Mouse (Mus musculus) embryo, embryonic 10.5 days (tissue): ENCODE measurements around the gene Immt.

ENCODE experiments used
- DNase-seq: peaks from one replicate; pipeline ENCODE4 v3.0.0-alpha.2; 2015; ENCODE audit warnings: low spot score

The Immt gene

GRCm38 (mm10) chr6:71830690-71831580 lies at the start of gene Immt:
TSS of gene Immt (plus strand) at chr6:71831331.
- peak; percentile 97 for DNase-seq

DNA sequence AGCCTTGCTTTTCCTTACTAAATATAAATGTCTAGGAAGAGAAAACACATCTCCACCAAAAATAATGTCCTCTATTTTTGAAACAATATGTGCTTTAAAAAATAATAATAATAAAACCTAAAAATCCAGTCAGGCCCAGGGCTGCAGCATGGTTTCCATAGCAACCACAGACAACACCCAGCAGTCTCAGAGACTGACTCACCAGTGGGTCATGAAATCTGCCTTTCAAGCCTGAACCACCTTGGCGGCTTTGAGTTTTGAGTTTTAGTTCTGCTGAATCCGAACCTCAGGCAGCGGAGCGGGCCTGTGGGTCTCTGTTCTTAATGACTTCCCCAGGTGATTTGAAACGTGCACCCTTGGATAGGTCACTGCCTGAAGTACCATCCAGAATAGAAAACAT lies 48.0 kb upstream of the Immt start:
- DNase-seq, result no peak

GRCm38 (mm10) chr6:71788348-71788747 lies 42.8 kb upstream of the Immt start:
- no peak for DNase-seq

- DNase-seq, result no peak
Observed at GRCm38 (mm10) chr6:71791771-71792170, 39.4 kb upstream of the Immt start.

GRCm38 (mm10) chr6:71799391-71799790 lies 31.7 kb upstream of the Immt start:
- DNase-seq, result no peak

DNA sequence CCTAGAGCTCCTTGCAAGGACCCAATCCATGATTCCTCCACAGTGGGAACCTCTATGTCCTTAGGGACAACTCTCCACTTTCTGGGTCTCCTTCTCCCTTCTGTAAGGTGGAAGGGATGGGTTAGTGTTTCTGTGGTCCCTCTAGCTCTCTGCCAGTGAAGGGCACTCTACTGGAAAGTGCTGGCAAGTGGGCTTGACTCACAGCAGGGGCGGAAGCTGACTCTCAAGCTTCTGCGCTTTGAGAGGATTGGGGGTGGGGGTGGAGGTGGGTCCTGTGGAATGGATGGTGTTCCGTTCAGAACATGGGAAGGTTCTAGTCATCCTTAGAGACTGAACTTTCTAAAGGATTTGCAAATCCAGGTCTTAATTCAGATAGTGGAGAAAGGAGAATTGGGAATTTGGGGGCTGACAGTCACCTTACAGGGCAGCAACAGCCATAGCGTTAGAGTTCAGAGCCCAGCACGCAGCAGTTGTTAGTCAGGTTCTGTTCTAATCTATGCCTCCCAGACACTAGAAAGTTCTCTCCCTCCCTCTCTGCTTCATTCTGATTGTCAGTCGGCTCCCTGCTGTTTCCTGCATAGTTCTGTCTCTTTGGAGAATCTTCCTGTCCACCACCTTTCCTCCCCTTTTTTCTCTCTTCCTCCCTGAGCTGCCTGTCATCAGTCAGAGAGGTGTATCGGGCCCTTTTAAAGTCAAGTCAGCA lies 30.0 kb upstream of the Immt start:
- DNase-seq, result no peak

DNA sequence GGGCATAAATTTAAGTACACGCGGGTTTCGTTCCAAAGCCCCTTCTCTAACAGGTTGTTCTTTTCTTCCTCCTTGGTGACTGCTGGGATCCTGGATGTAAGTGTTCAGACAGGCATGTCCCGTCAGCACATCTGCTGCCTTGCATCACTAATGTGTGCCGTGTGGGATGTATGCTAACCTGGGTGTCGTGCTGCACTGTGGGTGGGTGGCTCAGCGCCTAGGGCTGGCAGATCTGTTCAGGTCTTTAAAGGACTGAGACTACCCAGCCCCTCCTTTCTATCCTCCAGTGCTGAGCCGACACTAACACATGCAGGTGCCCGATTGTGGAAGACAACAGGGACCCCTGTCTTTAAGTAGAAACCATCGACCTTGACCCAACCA lies 29.4 kb upstream of the Immt start:
- no peak for DNase-seq

DNA sequence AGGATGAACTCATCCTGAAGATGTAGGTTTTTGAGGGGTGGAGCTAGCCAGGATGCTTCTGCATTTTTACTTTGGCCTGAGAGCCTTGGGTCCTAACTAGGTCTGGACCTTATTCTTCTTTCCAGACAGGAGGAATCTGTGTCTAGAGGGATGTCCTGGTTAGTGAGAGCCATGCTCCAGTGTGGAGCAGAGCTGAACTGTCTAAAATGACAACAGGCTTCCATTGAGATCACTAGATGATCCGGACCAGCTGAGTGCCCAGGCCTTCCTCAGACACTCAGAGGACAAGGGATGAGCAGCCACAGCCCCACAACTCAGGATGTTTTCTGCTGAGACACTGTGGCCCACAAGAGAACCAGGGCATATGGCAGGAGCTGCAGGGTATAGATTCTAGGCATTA lies 27.5 kb upstream of the Immt start:
- no peak for DNase-seq

GRCm38 (mm10) chr6:71804061-71804829 lies 26.9 kb upstream of the Immt start:
- peak; percentile 89 for DNase-seq

DNA sequence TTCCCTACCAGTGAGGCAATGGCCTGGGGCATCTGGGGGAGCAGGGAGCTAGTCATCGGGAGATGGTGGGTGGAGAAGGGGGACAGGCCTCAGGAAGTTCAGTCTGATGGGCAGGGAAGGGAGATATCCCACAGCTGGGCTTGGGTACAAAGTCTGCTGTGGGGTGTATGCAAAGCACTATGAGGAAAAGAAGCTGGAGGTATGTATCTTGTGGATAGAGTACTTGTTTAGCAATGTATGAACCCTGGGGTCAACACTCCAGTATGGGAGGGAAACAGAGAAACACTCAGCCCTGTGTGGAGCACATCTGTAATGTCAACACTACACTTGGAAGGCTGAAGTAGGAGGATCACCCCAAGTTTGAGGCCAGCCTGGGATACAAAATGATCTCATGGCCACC lies 24.4 kb upstream of the Immt start:
- DNase-seq, result no peak

DNA sequence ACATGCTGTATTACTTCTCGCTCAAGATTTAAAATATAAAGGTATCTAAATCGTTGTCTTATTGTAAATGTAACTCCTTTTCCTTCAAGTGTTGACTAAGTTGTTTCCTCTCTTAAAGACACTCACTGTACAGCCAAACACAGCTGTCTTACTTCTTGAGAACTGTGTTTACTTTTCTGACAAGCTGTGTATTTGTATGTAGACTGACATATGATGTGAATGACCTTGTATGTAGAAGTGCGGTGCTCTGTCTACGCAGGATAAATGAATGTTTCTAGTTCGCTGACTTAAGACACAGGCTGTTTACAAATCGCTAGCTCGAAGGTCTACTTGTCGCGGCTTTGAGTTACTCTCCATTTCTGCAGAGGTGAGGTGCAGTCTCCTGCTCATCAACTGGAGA lies 21.2 kb upstream of the Immt start:
- DNase-seq, result no peak

DNA sequence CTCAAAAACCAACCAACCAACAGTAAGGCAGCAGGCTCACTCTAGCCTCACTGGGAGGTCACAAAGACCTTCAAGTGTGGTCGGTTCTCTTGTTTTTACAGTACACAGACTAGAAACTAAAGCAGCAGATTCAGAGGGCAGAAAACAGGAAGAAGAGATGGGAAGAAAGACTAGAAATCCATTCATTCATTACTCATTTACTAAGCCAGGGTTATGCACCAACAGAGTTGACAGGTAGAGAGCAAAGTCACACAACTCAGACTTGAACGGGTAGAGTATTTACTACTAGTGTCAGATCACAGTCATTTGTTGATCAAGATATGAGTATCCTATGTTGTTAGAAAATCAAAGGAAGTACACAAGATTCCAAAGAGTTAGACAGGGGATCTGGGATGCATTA lies 18.3 kb upstream of the Immt start:
- no peak for DNase-seq

DNA sequence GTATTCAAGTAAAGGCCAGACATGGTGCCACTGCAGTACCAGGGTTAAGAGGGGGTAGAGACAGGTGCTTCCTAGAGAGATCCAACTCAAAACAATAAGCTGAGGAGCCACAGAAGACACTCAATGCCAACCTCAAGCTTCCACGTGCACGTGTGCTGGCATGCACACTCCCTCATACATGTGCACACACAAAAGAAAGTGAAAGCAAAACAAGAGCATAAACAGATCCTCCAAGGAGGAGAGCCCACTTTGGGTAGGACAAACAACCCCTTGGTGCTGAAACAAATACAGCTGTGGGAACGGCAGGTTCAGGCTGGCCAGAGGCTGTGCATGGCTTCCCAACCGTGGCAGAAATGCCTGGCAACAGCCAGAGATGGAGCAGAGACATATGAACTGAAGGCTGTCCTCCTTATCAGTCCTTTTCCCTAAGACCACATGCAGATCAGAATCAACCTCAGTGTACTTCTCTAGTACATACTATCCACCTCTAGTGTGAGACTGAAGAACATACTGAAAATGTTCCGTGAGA lies 11.3 kb upstream of the Immt start:
- DNase-seq, result no peak

DNA sequence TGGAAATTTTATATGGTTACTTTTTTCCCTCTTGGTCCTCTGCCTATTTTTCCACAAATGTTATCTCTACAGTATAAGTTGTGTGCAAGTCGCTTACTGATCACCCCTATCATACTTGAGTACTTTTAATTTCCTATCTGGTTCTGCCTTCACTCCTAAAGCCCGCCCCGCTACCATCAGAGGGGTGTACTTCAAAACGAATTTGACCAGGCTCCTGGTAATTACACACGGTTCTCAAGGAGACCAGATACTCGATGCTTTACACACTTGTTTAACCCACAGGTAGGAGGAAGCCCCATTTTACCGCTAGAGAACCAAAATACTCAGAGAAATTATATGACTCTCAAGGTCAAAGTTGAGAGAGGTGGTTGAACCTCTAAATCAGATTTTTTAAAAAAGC lies 8.0 kb upstream of the Immt start:
- no peak for DNase-seq

DNA sequence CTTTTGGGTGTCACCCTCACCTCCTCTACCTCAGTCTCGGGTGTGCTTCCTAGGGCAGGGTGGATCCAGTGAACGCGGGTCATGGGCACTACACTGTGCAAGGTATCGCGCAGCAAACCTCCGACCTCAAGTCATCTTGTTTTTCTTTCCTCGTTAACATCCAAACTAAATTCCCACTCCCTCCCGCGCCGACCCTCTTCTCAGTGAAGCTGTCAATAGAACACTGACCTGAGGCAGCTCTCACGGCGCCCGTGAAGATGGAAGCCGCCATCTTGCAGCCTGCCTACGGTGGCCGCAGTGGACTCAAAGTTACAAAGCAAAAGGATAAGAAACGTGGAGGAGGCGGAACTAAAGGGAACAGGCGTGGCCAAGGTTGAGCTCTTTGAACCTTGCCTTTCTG lies 7.6 kb upstream of the Immt start:
- DNase-seq, result peak; percentile 95

- DNase-seq, result no peak
Observed at GRCm38 (mm10) chr6:71823961-71824360, 7.2 kb upstream of the Immt start.

DNA sequence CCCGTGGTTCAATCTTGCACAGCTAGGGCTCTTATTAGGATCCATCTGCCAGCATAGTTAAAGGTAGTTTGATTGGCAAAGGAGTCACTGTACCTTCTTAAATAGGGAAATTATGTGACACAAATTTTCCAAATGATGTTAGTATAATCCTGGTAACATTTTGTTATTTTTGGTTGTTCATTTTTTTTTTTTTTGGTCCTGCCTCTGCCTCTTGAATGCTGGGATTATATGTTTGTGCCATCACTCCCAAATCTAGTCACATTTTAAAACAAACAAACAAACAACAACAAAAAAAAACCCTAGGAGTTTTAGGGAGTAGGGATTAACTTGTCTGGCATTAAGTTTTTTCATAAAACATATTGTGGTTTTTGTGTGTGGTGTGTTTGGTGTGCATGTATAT lies 4.3 kb upstream of the Immt start, which contains the start of gene Mrpl35:
TSS of gene Mrpl35 (minus strand) at position 101 of the 400 bp plus-strand sequence.
- no peak for DNase-seq

DNA sequence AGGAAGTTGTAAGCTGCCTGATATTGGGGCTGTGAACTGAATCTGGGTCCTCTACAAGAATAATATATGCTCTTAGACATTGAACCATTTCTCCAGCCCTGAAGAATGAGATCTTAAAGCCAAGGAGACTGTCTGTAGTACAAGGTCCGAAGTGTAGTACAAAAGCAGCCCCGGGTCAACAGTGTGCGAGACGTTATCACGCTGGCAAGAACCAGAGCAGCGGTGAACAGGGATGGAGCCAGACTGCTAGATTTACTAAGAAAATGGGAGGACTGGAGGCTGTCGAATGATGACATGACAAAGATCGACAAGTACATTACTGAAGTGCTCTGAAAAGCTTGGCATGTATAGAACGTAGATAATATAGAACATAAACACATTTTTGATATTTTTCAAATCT lies 1.4 kb upstream of the Immt start:
- no peak for DNase-seq

DNA sequence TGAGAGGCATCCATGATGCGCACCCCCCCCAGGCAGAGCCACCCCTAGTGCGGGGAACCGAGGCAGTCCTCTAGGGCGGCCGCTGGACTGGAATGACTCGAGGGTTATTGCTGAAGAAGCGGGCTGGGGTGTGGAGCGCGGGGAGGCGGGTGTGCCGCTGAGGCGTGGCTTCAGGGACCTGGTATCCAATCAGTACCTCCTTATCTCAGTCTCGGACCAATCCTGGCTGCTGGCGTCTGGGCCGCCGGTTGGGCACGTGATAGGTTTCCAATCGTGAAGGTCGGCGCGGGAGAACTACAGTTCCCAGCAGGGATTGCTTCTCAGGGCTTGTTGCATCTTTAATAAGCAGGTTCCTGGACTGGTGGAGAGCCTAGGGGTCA lies 440 bp downstream of the Immt start:
- peak; percentile 98 for DNase-seq

DNA sequence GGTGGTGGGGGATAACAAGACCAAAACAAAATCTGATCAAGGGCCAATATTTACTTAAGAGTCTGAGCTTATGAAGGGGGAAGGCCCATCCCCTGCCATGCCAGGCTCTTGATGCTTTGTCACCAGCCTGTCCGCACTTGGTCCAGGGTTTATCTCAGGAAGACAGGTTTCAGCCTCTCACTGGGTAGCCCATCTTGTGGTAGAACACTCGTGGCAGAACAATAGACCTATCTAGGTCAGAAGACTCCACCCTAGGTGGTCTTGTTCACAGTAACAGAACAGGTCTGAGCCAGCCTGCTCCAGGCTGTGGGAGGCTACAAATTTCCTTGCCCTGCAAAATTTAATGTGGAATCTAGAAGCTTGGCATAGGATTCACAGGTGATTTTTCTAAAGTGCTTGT lies 5.7 kb downstream of the Immt start:
- no peak for DNase-seq

- DNase-seq, result no peak
Observed at GRCm38 (mm10) chr6:71839815-71840214, 8.7 kb downstream of the Immt start.

DNA sequence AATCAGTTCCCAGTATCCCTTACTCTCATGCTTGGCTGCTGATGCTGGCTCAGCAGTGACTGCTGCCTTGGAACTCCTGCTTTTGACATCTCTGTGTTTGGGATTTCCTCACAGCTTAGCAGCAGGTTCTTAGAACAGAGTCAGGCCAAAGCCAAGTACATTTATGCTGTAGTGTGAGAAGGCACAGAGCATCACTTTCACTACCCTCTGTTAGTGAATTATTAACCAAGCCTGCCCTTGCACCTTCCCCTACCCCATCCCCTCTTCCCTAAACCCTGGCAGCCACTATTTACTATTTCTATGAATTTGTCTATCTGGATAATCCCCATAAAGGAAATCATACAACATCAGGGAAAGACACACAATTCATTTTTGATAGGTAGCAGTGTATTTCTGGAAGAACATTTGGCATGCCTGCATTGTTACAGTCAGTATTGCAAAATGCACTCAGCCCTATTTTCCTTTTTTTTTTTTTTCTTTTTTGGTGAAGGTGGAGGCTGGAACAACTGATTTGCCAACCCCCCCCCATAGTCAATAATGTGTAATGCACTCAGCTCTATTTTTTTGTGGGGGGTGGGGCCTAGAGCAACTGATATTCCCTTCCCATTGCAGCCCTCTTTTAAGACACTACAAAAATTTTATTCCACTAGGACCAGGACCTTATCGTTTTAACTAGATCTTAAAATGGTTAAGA lies 9.6 kb downstream of the Immt start:
- DNase-seq, result no peak
